Mouse (Mus musculus) megakaryocyte, embryonic 14.5 days (primary cell): ENCODE measurements at regions not wholly inside any gene's neighbourhood (a gene's known extent, or its start where the extent isn't known, plus 50 kb on each side); places are given as distances from the start of the nearest gene placed in this dataset.

Experiments
- H3K27me3 ChIP-seq: replicated peaks from 2 replicates; pipeline ENCODE3; 2012; ENCODE audit warnings: inconsistent platforms
- H3K36me3 ChIP-seq: replicated peaks from 2 replicates; pipeline ENCODE3; 2012; ENCODE audit warnings: low read length, inconsistent platforms, mixed read lengths
- H3K4me1 ChIP-seq: 2 replicates; pipeline ENCODE4 v1.6.1; 2012; ENCODE audit warnings: inconsistent platforms
- H3K4me3 ChIP-seq: replicated peaks from 2 replicates; pipeline ENCODE3; 2012; ENCODE audit warnings: moderate library complexity, mild to moderate bottlenecking, inconsistent platforms
- H3K9me3 ChIP-seq: 2 replicates; pipeline ENCODE4 v1.6.1; 2012; ENCODE audit warnings: inconsistent platforms
- FLI1 ChIP-seq: IDR thresholded peaks from 2 replicates; pipeline ENCODE4 v1.6.1; 2012; ENCODE audit warnings: low read length, inconsistent platforms, mixed read lengths
- GATA1 ChIP-seq: IDR thresholded peaks from 3 replicates; pipeline ENCODE4 v1.6.1; 2012; ENCODE audit warnings: mixed read lengths, low read length, inconsistent platforms, borderline replicate concordance

DNA sequence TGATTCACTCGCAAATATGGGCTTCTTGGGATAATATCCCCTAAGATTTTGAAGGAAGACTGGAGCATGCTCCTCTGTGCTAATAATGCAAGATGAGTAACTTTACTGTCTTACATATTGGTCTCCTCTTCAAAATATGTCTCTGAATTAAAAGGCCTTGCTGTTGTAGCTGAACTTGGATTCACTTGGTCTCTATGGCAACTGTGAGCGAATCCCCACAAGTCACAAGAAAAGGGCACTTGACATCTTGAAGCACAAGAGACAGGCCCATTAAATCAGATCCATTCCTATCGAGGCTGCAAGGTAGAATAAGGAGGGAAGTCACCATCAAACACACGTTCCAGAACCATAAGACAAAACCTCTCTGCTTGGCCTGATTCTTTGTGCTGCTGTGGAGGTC lies 121.6 kb upstream of the Mylip start:
- peaks cover 4% of the 10 kb centered on the region; the same call in 1 of the 2 replicates for H3K9me3 ChIP-seq
- peaks cover 18% of the 10 kb centered on the region for H3K27me3 ChIP-seq
- H3K4me3 ChIP-seq, result no peak overlapping the region
- TF ChIP-seq FLI1 (no peak), GATA1 (no peak)
- peaks cover 3% of the 10 kb centered on the region; the same call in 1 of the 2 replicates for H3K4me1 ChIP-seq
- no peaks in the 10 kb centered on the region for H3K36me3 ChIP-seq

DNA sequence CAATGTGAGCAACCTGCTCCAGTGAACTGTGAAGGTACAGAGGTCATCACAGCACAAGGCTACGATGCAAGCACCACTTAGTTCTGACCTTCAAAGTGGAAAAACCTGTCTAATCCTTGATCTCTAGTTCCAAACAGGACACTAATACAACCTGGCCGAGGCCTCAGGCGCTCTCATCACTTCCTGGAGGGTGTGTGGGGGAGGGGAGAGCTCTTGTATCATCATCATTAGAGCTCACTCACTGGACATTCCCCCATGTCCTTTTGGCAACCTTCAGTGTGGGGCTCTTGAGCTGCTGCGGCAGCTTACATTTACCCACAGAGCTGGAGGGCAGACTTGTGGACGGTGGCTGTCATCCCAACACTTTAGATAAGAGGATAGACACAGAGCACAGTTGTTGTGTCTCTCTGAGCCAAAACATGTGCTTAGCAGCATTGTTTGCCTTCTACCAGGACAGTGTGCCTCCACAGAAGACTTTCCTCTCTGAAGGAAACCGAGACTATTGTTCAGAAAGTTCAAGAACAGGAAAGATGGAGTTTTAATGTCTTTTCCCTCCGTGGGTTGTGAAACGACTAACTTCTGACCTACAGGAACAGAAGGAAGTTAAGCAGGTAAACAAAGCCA lies 115.2 kb upstream of the Mylip start:
- Histone ChIP-seq H3K4me3 (no peak overlapping the region), H3K36me3 (no peaks in the 10 kb centered on the region), H3K4me1 (no peaks in the 10 kb centered on the region), H3K9me3 (peaks cover 9% of the 10 kb centered on the region), H3K27me3 (peaks cover 18% of the 10 kb centered on the region)
- TF ChIP-seq GATA1, result no peak
- no peak for TF ChIP-seq FLI1

DNA sequence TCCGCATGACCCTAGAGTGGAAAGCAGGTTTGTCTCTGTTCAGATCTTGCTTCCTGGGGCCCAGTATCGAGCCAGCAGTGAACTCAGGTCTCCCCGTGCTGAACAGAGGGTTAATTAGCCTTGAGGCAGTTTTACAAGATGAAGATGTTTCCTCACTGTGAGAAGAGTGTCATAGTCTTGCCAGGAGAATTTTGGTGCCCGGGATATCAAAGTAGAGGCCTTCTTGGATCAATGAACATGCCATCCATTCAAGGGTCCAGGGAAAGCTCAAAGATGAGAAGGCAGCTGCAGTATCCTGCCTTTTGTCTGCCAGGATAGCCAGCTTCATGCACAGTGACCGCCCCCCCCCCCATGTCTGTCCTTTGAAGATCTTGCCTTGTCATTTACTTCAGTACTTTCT lies 114.2 kb upstream of the Mylip start:
- no peak overlapping the region for H3K4me3 ChIP-seq
- H3K4me1 ChIP-seq, result no peaks in the 10 kb centered on the region
- peaks cover 9% of the 10 kb centered on the region for H3K9me3 ChIP-seq
- TF ChIP-seq GATA1, result no peak
- TF ChIP-seq FLI1, result no peak
- no peaks in the 10 kb centered on the region for H3K36me3 ChIP-seq
- H3K27me3 ChIP-seq, result peaks cover 14% of the 10 kb centered on the region

GRCm38 (mm10) chr13:45277842-45278416 lies 111.6 kb upstream of the Mylip start:
- TF ChIP-seq GATA1, result no peak
- TF ChIP-seq FLI1, result no peak
- Histone ChIP-seq H3K36me3 (no peaks in the 10 kb centered on the region), H3K27me3 (peaks cover 14% of the 10 kb centered on the region), H3K4me3 (no peak overlapping the region), H3K9me3 (peaks cover 9% of the 10 kb centered on the region), H3K4me1 (no peaks in the 10 kb centered on the region)

- Histone ChIP-seq H3K27me3 (peaks cover 18% of the 10 kb centered on the region), H3K4me1 (no peaks in the 10 kb centered on the region), H3K9me3 (peaks cover 3% of the 10 kb centered on the region), H3K36me3 (no peaks in the 10 kb centered on the region), H3K4me3 (no peak overlapping the region)
- no peak for TF ChIP-seq GATA1
- no peak for TF ChIP-seq FLI1
Observed at GRCm38 (mm10) chr13:45281106-45281505, 108.4 kb upstream of the Mylip start.

- Histone ChIP-seq H3K9me3 (peaks cover 23% of the 10 kb centered on the region), H3K4me3 (no peak overlapping the region), H3K36me3 (no peaks in the 10 kb centered on the region), H3K27me3 (peaks cover 28% of the 10 kb centered on the region), H3K4me1 (no peaks in the 10 kb centered on the region)
- TF ChIP-seq GATA1 (no peak), FLI1 (no peak)
Observed at GRCm38 (mm10) chr13:45286651-45287050, 102.9 kb upstream of the Mylip start.

DNA sequence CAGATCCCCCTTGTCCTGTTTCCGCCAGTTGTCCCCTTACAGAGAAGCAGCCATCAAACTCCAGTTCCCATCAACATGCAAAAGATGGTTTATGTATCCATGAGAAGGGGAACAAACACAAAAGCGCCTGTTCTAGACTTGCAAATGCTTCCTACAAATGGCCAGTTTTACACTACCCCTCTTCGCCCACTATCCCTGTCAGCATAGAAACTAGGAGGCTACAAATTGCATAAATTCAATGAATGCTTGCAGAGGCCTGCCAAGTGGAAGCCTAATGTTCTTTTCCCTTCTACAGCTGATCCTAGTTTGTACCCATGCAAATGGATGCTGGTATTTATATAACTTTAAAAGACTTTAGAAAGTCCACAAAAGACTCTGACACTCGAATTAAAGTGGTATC lies 102.3 kb upstream of the Mylip start:
- Histone ChIP-seq H3K4me3 (no peak overlapping the region), H3K27me3 (peaks cover 28% of the 10 kb centered on the region), H3K36me3 (no peaks in the 10 kb centered on the region), H3K9me3 (peaks cover 23% of the 10 kb centered on the region), H3K4me1 (no peaks in the 10 kb centered on the region)
- TF ChIP-seq FLI1, result no peak
- no peak for TF ChIP-seq GATA1

DNA sequence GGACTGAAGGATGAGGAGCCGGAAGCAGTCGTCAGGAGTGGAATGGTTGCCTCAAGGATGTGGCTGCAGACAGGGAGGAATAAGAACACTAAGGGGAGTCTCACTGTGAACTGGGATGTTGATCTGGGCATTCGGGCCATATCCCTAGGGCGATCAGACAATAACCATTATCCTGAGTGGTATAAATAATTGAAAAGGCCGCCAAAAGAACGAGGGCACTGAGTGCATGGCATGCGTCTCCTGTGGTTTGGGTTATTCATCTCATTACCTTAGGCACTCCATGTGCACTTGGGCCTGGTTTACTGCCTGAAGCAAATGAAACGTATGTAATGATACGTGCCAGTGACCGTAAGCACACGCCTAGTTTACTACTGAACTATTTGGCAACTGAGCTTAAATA lies 99.6 kb upstream of the Mylip start:
- Histone ChIP-seq H3K36me3 (no peaks in the 10 kb centered on the region), H3K27me3 (peaks cover 22% of the 10 kb centered on the region)
- no peak for TF ChIP-seq GATA1
- no peak for TF ChIP-seq FLI1

DNA sequence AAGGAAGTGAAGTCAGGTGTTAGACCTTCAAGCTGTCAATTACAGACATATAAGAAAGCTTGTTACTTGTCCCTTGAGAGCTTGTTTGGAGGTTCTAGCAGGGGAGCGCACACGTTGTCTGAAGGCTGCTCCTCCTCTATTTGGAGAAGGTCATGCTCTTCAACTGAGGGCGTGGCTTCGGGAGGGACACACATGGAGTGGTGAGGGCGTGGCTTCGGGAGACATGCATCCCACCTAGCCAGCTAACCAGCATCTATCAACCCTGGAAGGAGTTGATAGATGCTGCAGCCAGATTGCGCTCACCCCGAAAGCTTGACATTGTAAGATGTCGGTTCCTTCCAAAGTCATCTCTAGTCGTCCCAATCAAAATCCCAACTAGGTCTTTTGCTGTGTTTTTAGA lies 94.9 kb upstream of the Mylip start:
- H3K27me3 ChIP-seq, result peaks cover 15% of the 10 kb centered on the region
- TF ChIP-seq FLI1 (no peak), GATA1 (no peak)
- peaks cover 10% of the 10 kb centered on the region for H3K9me3 ChIP-seq
- H3K4me3 ChIP-seq, result no peak overlapping the region
- no peaks in the 10 kb centered on the region for H3K36me3 ChIP-seq
- no peaks in the 10 kb centered on the region for H3K4me1 ChIP-seq

More for the DNA sequence above, 99.6 kb upstream of the Mylip start:
- peaks cover 23% of the 10 kb centered on the region for H3K9me3 ChIP-seq
- H3K4me1 ChIP-seq, result no peaks in the 10 kb centered on the region
- H3K4me3 ChIP-seq, result no peak overlapping the region

GRCm38 (mm10) chr13:45300610-45301009 lies 88.9 kb upstream of the Mylip start:
- no peak for TF ChIP-seq FLI1
- no peak for TF ChIP-seq GATA1
- Histone ChIP-seq H3K27me3 (peaks cover 2% of the 10 kb centered on the region), H3K4me3 (no peak overlapping the region)

More at GRCm38 (mm10) chr13:45300610-45301009, 88.9 kb upstream of the Mylip start:
- Histone ChIP-seq H3K36me3 (no peaks in the 10 kb centered on the region), H3K9me3 (peaks cover 20% of the 10 kb centered on the region), H3K4me1 (peaks cover 7% of the 10 kb centered on the region)
